Mouse (Mus musculus) lung, adult 2 months (tissue): ENCODE data around the gene Olfr957.

ENCODE experiments used
- CTCF ChIP-seq: fragments of 200-500 bp; IDR thresholded peaks from 2 replicates; pipeline ENCODE4 v1.5.1; 2011; ENCODE audit warnings: mild to moderate bottlenecking, low read length, control low read depth; ENCODE audit not compliant: insufficient read depth
- POLR2A ChIP-seq: fragments of 200-500 bp; IDR thresholded peaks from 2 replicates; pipeline ENCODE4 v1.6.1; 2011; ENCODE audit warnings: low read depth, mild to moderate bottlenecking, control low read depth, low read length, borderline replicate concordance; ENCODE audit errors: extremely low read depth

GRCm38 (mm10) chr9:39493895-39494294, 21.7 kb downstream of the Olfr957 start, which contains the start of gene Olfr44:
- TF ChIP-seq CTCF (no peak), POLR2A (no peak)
